Mouse (Mus musculus): ENCODE data around the gene Supt3.

Gene Supt3

GRCm38 (mm10) chr17:45058566-45059363 is 281.8 kb downstream of the Supt3 start:
- DNase-seq, result peak; percentile 13

- DNase-seq, result no peak
Observed at GRCm38 (mm10) chr17:45063776-45064175, 286.8 kb downstream of the Supt3 start.

- no peak for DNase-seq
Observed at GRCm38 (mm10) chr17:45065465-45065864, 288.5 kb downstream of the Supt3 start.

GRCm38 (mm10) chr17:45067441-45067840 is 290.5 kb downstream of the Supt3 start:
- no peak for DNase-seq

GRCm38 (mm10) chr17:45068321-45068720 is 291.4 kb downstream of the Supt3 start:
- no peak for DNase-seq

- DNase-seq, result no peak
Observed at GRCm38 (mm10) chr17:45072495-45073347, 295.8 kb downstream of the Supt3 start.

- DNase-seq, result no peak
Observed at GRCm38 (mm10) chr17:45073348-45073634, 296.3 kb downstream of the Supt3 start.

- DNase-seq, result peak; percentile 10
Observed at GRCm38 (mm10) chr17:45073779-45074178, 296.8 kb downstream of the Supt3 start.

GRCm38 (mm10) chr17:45076951-45077350 is 300.0 kb downstream of the Supt3 start:
- no peak for DNase-seq

- DNase-seq, result no peak
Observed at GRCm38 (mm10) chr17:45077921-45078640, 301.1 kb downstream of the Supt3 start.

GRCm38 (mm10) chr17:45081521-45081920 is 304.6 kb downstream of the Supt3 start:
- no peak for DNase-seq

- peak; percentile 31 for DNase-seq
Observed at GRCm38 (mm10) chr17:45081955-45082475, 305.1 kb downstream of the Supt3 start.

GRCm38 (mm10) chr17:45086361-45086760 is 309.4 kb downstream of the Supt3 start:
- DNase-seq, result no peak

- peak; percentile 58 for DNase-seq
Observed at GRCm38 (mm10) chr17:45087022-45087421, 310.1 kb downstream of the Supt3 start.

- no peak for DNase-seq
Observed at GRCm38 (mm10) chr17:45101064-45101463, 324.1 kb downstream of the Supt3 start.

- no peak for DNase-seq
Observed at GRCm38 (mm10) chr17:45115386-45115785, 338.4 kb downstream of the Supt3 start.

GRCm38 (mm10) chr17:45118565-45119471 is 341.9 kb downstream of the Supt3 start:
- peak; percentile 16 for DNase-seq

GRCm38 (mm10) chr17:45119609-45120201 is 342.8 kb downstream of the Supt3 start:
- DNase-seq, result no peak

GRCm38 (mm10) chr17:45123856-45124255 is 346.9 kb downstream of the Supt3 start:
- DNase-seq, result no peak

- DNase-seq, result no peak
Observed at GRCm38 (mm10) chr17:45128611-45129010, 351.7 kb downstream of the Supt3 start.

Measured in kidney, postnatal 10 days (tissue).